Mouse (Mus musculus) CH12.LX (cell line): ENCODE data around the gene Mtm1. TPM values are rescaled to one million over a fixed set of nuclear protein-coding genes. Genes with fewer than 3 reads are reported as not detected.
A peak's percentile ranks its signal among the peaks of the same experiment; 100 is the strongest.

ENCODE experiments used
- DNase-seq: peaks from one replicate; pipeline ENCODE4 v3.0.0-alpha.2; 2013; ENCODE audit errors: extremely low read depth
- H3K27ac ChIP-seq: 2 replicates; pipeline ENCODE4 v1.5.1; 2012; ENCODE audit warnings: low read depth, mild to moderate bottlenecking, control low read depth, moderate library complexity; ENCODE audit not compliant: insufficient read depth
- H3K27me3 ChIP-seq: replicated peaks from 2 replicates; pipeline ENCODE3; 2012; ENCODE audit warnings: inconsistent platforms
- H3K36me3 ChIP-seq, 2 experiments: replicated peaks in 1 of 2; 2 replicates each; pipeline versions ENCODE3 to v1.6.1; 2012; ENCODE audit warnings: inconsistent platforms in 1 of 2, low read length in 1 of 2, mild to moderate bottlenecking in 1 of 2, mixed read lengths in 1 of 2, moderate library complexity in 1 of 2; ENCODE audit not compliant: control insufficient read depth in 1 of 2, insufficient read depth in 1 of 2
- H3K4me1 ChIP-seq, 2 experiments: 2 replicates each; pipeline ENCODE4 v1.6.1; 2012; ENCODE audit warnings: inconsistent platforms in 1 of 2, moderate library complexity in 1 of 2; ENCODE audit not compliant: insufficient read depth in 2 of 2, control insufficient read depth in 1 of 2
- H3K4me2 ChIP-seq: 2 replicates; pipeline ENCODE4 v1.6.1; 2012; ENCODE audit warnings: low read depth, mild to moderate bottlenecking, control low read depth; ENCODE audit not compliant: poor library complexity, insufficient read depth, severe bottlenecking
- H3K4me3 ChIP-seq, 3 experiments: fragments of 150-350 bp in 1 of 3; sonication (generic) in 1 of 3; replicated peaks in 1 of 3; 2 replicates each; pipeline versions ENCODE3 to v1.5.1; 2011 to 2012; ENCODE audit warnings: low read depth in 2 of 3, low read length in 2 of 3, mild to moderate bottlenecking in 2 of 3, moderate library complexity in 2 of 3, control low read depth in 1 of 3, improper control_type of control experiment in 1 of 3, inconsistent platforms in 1 of 3, mixed read lengths in 1 of 3; ENCODE audit not compliant: poor library complexity in 1 of 3
- H3K79me2 ChIP-seq: replicated peaks from 2 replicates; pipeline ENCODE4 v1.6.1; 2012; ENCODE audit warnings: mild to moderate bottlenecking, moderate library complexity; ENCODE audit not compliant: control insufficient read depth, poor library complexity, insufficient read depth, severe bottlenecking; ENCODE audit errors: extremely low read depth
- H3K9ac ChIP-seq: 2 replicates; pipeline ENCODE4 v1.6.1; 2012; ENCODE audit warnings: low read depth, mild to moderate bottlenecking, control low read depth, moderate library complexity; ENCODE audit not compliant: insufficient read depth
- H3K9me3 ChIP-seq: replicated peaks from 2 replicates; pipeline ENCODE3; 2012; ENCODE audit warnings: low read length, inconsistent platforms, mixed read lengths
- CTCF ChIP-seq, 2 experiments: IDR thresholded peaks in 1 of 2; conservative IDR thresholded peaks in 1 of 2; 2 replicates each; pipeline ENCODE4 v1.5.1; 2011 to 2012; ENCODE audit warnings: low read depth in 2 of 2, low read length in 2 of 2, improper control_type of control experiment in 1 of 2, inconsistent platforms in 1 of 2, mild to moderate bottlenecking in 1 of 2, moderate library complexity in 1 of 2
- E2F4 ChIP-seq: IDR thresholded peaks from 2 replicates; pipeline ENCODE4 v1.6.1; 2011; ENCODE audit warnings: low read depth, low read length, improper control_type of control experiment; ENCODE audit not compliant: insufficient replicate concordance
- EP300 ChIP-seq: IDR thresholded peaks from 2 replicates; pipeline ENCODE4 v1.6.1; 2011; ENCODE audit warnings: low read length, improper control_type of control experiment
- HCFC1 ChIP-seq: IDR thresholded peaks from 2 replicates; pipeline ENCODE4 v1.6.1; 2012; ENCODE audit warnings: low read depth, mild to moderate bottlenecking, inconsistent platforms, low read length, improper control_type of control experiment
- IRF4 ChIP-seq: IDR thresholded peaks from 2 replicates; pipeline ENCODE4 v1.6.1; 2014; ENCODE audit warnings: low read depth, mild to moderate bottlenecking, inconsistent platforms, low read length, improper control_type of control experiment
- JUN ChIP-seq: IDR thresholded peaks from 2 replicates; pipeline ENCODE4 v1.6.1; 2011; ENCODE audit warnings: low read depth, mild to moderate bottlenecking, low read length, improper control_type of control experiment, moderate library complexity; ENCODE audit not compliant: insufficient read depth
- MAFK ChIP-seq: IDR thresholded peaks from 2 replicates; pipeline ENCODE4 v1.6.1; 2011; ENCODE audit warnings: low read length, improper control_type of control experiment; ENCODE audit not compliant: insufficient replicate concordance
- MAX ChIP-seq: IDR thresholded peaks from 2 replicates; pipeline ENCODE4 v1.6.1; 2011; ENCODE audit warnings: low read length, improper control_type of control experiment
- MEF2A ChIP-seq: IDR thresholded peaks from 2 replicates; pipeline ENCODE4 v1.6.1; 2014; ENCODE audit warnings: low read depth, mild to moderate bottlenecking, inconsistent platforms, low read length, improper control_type of control experiment, borderline replicate concordance
- MXI1 ChIP-seq: IDR thresholded peaks from 2 replicates; pipeline ENCODE4 v1.6.1; 2011; ENCODE audit warnings: mild to moderate bottlenecking, low read depth, low read length, improper control_type of control experiment
- MYC ChIP-seq: IDR thresholded peaks from 2 replicates; pipeline ENCODE4 v1.6.1; 2011; ENCODE audit warnings: low read depth, mild to moderate bottlenecking, improper control_type of control experiment, low read length
- NELFE ChIP-seq: IDR thresholded peaks from 2 replicates; pipeline ENCODE4 v1.6.1; 2011; ENCODE audit warnings: low read depth, low read length, improper control_type of control experiment
- NRF1 ChIP-seq: IDR thresholded peaks from 2 replicates; pipeline ENCODE4 v1.6.1; 2014; ENCODE audit warnings: low read depth, mild to moderate bottlenecking, inconsistent platforms, low read length, improper control_type of control experiment, moderate library complexity
- PAX5 ChIP-seq: IDR thresholded peaks from 2 replicates; pipeline ENCODE4 v1.6.1; 2012; ENCODE audit warnings: low read length, inconsistent platforms, mixed read lengths
- POLR2A ChIP-seq: IDR thresholded peaks from 2 replicates; pipeline ENCODE4 v1.6.1; 2011; ENCODE audit warnings: low read depth, mild to moderate bottlenecking, improper control_type of control experiment, low read length
- POLR2AphosphoS2 ChIP-seq: IDR thresholded peaks from 2 replicates; pipeline ENCODE4 v1.6.1; 2011; ENCODE audit warnings: low read depth, low read length, improper control_type of control experiment
- RAD21 ChIP-seq: IDR thresholded peaks from 2 replicates; pipeline ENCODE4 v1.6.1; 2011; ENCODE audit warnings: low read depth, mild to moderate bottlenecking, low read length, improper control_type of control experiment, moderate library complexity
- SIN3A ChIP-seq: IDR thresholded peaks from 2 replicates; pipeline ENCODE4 v1.6.1; 2012; ENCODE audit warnings: low read length, improper control_type of control experiment, inconsistent platforms
- SMC3 ChIP-seq: IDR thresholded peaks from 2 replicates; pipeline ENCODE4 v1.6.1; 2011; ENCODE audit warnings: low read depth, low read length, improper control_type of control experiment
- TCF12 ChIP-seq: IDR thresholded peaks from 2 replicates; pipeline ENCODE4 v1.6.1; 2014; ENCODE audit warnings: low read depth, mild to moderate bottlenecking, inconsistent platforms, low read length, improper control_type of control experiment
- UBTF ChIP-seq: IDR thresholded peaks from 2 replicates; pipeline ENCODE4 v1.6.1; 2012; ENCODE audit warnings: low read depth, mild to moderate bottlenecking, inconsistent platforms, low read length, improper control_type of control experiment, moderate library complexity
- ZC3H11A ChIP-seq: IDR thresholded peaks from 2 replicates; pipeline ENCODE4 v1.6.1; 2012; ENCODE audit warnings: low read depth, mild to moderate bottlenecking, inconsistent platforms, low read length, improper control_type of control experiment
- ZKSCAN1 ChIP-seq: IDR thresholded peaks from 2 replicates; pipeline ENCODE4 v1.6.1; 2012; ENCODE audit warnings: low read depth, inconsistent platforms, low read length, improper control_type of control experiment, borderline replicate concordance
- ZMIZ1 ChIP-seq: IDR thresholded peaks from 2 replicates; pipeline ENCODE4 v1.6.1; 2012; ENCODE audit warnings: low read depth, mild to moderate bottlenecking, inconsistent platforms, low read length, improper control_type of control experiment
- ZNF384 ChIP-seq: IDR thresholded peaks from 2 replicates; pipeline ENCODE4 v1.6.1; 2012; ENCODE audit warnings: low read depth, low read length, improper control_type of control experiment, inconsistent platforms
- dilution Hi-C: fragments of 300-500 bp; cut with MboI; formaldehyde crosslinking; loops from 2 replicates; pipeline ENCODE4 v1.14.3; 2020; ENCODE audit warnings: low sequenced_read_pairs; ENCODE audit not compliant: extremely low pct_unique_long_range_greater_than_20kb, extremely low pct_ligation_motif_present
- in situ Hi-C: fragments of 300-500 bp; cut with MboI; formaldehyde crosslinking; loops from 3 replicates; pipeline ENCODE4 v1.14.3; 2019; ENCODE audit warnings: low sequenced_read_pairs, low pct_ligation_motif_present, low pct_unique_long_range_greater_than_20kb, mixed read lengths
- polyA plus RNA-seq: library from polyadenylated mRNA; unstranded; fragments of >175 nt; gene quantifications from 2 replicates; pipeline ENCODE4 v1.2.1, GENCODE M21; 2012; ENCODE audit warnings: low read depth; ENCODE audit not compliant: insufficient read length
- total RNA-seq, 2 experiments: library from RNA; depleted of rRNA; stranded (reverse); fragments of 300-350 nt in 1 of 2; fragments of >200 nt in 1 of 2; gene quantifications; 2 replicates each; pipeline ENCODE4 v1.2.3; 2012 to 2014

The Mtm1 gene
- total and polyA plus RNA-seq, 3 experiments, result 2.2 to 4.7 (median 3.5) TPM

DNA sequence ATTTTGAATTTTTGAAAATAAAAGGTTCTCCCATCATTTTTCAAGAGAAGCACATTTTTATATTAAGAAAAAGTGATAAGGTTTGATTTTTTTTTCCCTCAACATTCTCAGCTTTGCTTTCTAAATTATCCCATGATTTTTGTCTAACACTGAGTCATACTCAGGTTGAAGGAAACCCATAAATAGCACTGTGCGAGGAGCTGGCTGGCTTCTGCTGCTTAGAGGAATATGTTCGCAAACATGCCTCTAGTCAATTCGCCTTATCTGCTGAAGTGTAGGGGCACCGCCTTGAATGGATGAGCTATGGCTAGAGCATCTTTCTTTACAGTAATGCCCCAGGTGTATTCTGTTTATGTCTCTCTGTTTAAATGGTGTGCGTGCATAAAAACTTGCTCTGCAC lies 103.8 kb downstream of the Mtm1 start:
- dilution Hi-C loops, result no loop called here
- H3K9ac ChIP-seq, result no peak overlapping the region
- H3K4me3 ChIP-seq, result no peak overlapping the region
- no peaks in the 10 kb centered on the region for H3K9me3 ChIP-seq
- H3K4me2 ChIP-seq, result no peak overlapping the region
- H3K27me3 ChIP-seq, result no peaks in the 10 kb centered on the region
- no peaks in the 10 kb centered on the region for H3K36me3 ChIP-seq
- peaks cover 0 to 3% of the 10 kb centered on the region in 2 experiments; a peak in 1 of 4 replicates for H3K4me1 ChIP-seq
- TF ChIP-seq MAFK, result no peak
- TF ChIP-seq NELFE, result no peak
- TF ChIP-seq SMC3, result no peak
- no peak for TF ChIP-seq NRF1
- TF ChIP-seq PAX5, result no peak
- TF ChIP-seq MAX, result no peak
- no peak for TF ChIP-seq POLR2A
- no peak for TF ChIP-seq RAD21
- no peak for TF ChIP-seq MXI1
- no peak for TF ChIP-seq TCF12
- no peak overlapping the region for H3K27ac ChIP-seq
- H3K79me2 ChIP-seq, result no peaks in the 10 kb centered on the region
- in situ Hi-C loops, result no loop called here
- no peak for DNase-seq

DNA sequence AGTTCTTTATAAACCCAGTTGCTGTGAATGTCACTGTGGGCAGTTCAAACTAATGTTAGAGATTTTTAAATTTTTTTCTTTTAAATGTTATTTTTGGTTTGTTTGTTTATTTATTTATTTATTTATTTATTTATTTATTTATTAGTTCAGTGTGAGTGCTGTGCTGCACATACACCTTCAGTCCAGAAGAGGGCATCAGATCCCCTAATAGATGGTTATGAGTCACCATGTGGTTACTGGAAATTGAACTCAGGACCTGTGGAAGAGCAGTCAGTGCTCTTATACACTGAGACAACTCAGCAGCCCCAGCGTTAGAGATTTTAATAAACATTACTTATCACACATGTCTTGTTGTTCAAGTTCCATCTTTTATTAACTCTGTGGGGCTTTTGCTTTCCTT lies 141.5 kb downstream of the Mtm1 start:
- no peak for DNase-seq
- TF ChIP-seq POLR2AphosphoS2, result no peak
- peak in 1 of 2 experiments; percentile 22; a peak in 1 of 4 replicates for TF ChIP-seq CTCF (conservative IDR thresholded peaks at IDR 0.05 in 1 of 2, IDR thresholded peaks at IDR 0.05 in 1 of 2; ENCODE audit: low read depth in 2 of 2, low read length in 2 of 2)
- Histone ChIP-seq H3K4me2 (no peak overlapping the region), H3K79me2 (no peaks in the 10 kb centered on the region), H3K4me1 (no peaks in the 10 kb centered on the region), H3K9me3 (no peaks in the 10 kb centered on the region), H3K9ac (no peak overlapping the region), H3K27ac (no peak overlapping the region), H3K27me3 (no peaks in the 10 kb centered on the region), H3K4me3 (no peak overlapping the region), H3K36me3 (no peaks in the 10 kb centered on the region)
- in situ Hi-C loops, result no loop called here
- dilution Hi-C loops, result no loop called here

DNA sequence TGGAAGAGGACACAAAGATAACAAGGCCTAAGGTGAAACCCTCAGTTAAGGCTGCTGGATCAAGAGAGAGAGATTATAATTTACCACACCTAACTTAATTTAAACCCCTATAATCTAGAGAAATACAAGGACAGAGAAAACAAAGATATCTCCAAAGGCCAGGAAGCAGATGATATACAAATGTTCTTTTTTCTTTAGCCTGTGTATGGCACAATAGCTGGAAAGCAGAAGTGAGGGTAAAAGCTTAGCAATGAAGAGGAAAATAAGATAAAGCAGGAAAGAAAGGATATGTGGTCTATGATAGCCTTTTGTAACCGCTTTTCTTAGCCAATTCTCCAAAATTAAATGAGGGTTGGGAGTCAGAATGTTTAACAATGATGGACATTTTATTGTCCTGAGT lies 144.8 kb downstream of the Mtm1 start:
- Histone ChIP-seq H3K27me3 (no peaks in the 10 kb centered on the region), H3K4me3 (no peak overlapping the region), H3K36me3 (no peaks in the 10 kb centered on the region), H3K79me2 (no peaks in the 10 kb centered on the region), H3K9me3 (no peaks in the 10 kb centered on the region), H3K9ac (no peak overlapping the region), H3K4me1 (no peaks in the 10 kb centered on the region), H3K4me2 (no peak overlapping the region), H3K27ac (no peak overlapping the region)
- dilution Hi-C loops (no loop called here), in situ Hi-C loops (no loop called here)
- TF ChIP-seq IRF4 (no peak), ZNF384 (no peak), UBTF (no peak), SIN3A (no peak), E2F4 (no peak), MAX (no peak), EP300 (no peak), POLR2AphosphoS2 (no peak), ZKSCAN1 (no peak), MXI1 (no peak), JUN (no peak), NRF1 (no peak), HCFC1 (no peak), MEF2A (no peak), MYC (no peak), ZMIZ1 (no peak), TCF12 (no peak), ZC3H11A (no peak)
- no peak for DNase-seq
